Mouse (Mus musculus) neural tube, embryonic 12.5 days (tissue): ENCODE results near the gene Tanc1. TPM values are rescaled to one million over a fixed set of nuclear protein-coding genes. Genes with fewer than 3 reads are reported as not detected.
A peak's percentile ranks its signal among the peaks of the same experiment; 100 is the strongest.

Experiments
- ATAC-seq: fragments of 200-750 bp; cut with Nextera tagmentation; 2 replicates; pipeline ENCODE4 v1.8.0; 2017; ENCODE audit warnings: low read depth, mild to moderate bottlenecking, moderate TSS enrichment, moderate library complexity; ENCODE audit not compliant: low FRiP score
- H3K27ac ChIP-seq: fragments of 300-500 bp; sonication (generic); 2 replicates; pipeline ENCODE4 v1.5.1; 2016
- H3K27me3 ChIP-seq: fragments of 300-500 bp; sonication (generic); replicated peaks from 2 replicates; pipeline ENCODE4 v1.6.1; 2016; ENCODE audit warnings: mild to moderate bottlenecking
- H3K36me3 ChIP-seq: fragments of 300-500 bp; sonication (generic); 2 replicates; pipeline ENCODE4 v1.6.1; 2016; ENCODE audit warnings: mild to moderate bottlenecking
- H3K4me1 ChIP-seq: fragments of 300-500 bp; sonication (generic); 2 replicates; pipeline ENCODE4 v1.6.1; 2016
- H3K4me2 ChIP-seq: fragments of 300-500 bp; sonication (generic); replicated peaks from 2 replicates; pipeline ENCODE4 v1.6.1; 2016; ENCODE audit warnings: mild to moderate bottlenecking
- H3K4me3 ChIP-seq: fragments of 300-500 bp; sonication (generic); 2 replicates; pipeline ENCODE4 v1.5.1; 2016
- H3K9ac ChIP-seq: fragments of 300-500 bp; sonication (generic); 2 replicates; pipeline ENCODE4 v1.6.1; 2016; ENCODE audit warnings: mild to moderate bottlenecking
- H3K9me3 ChIP-seq: fragments of 300-500 bp; sonication (generic); 2 replicates; pipeline ENCODE4 v1.6.1; 2016; ENCODE audit warnings: mild to moderate bottlenecking
- WGBS: fragments of 180-500 bp; shearing (Covaris S2); methylation state at CpG from one replicate; pipeline ENCODE4 v1.1.7; 2016; 5-methylcytosine and 5-hydroxymethylcytosine counted together
- polyA plus RNA-seq: library from polyadenylated mRNA; unstranded; fragments of >200 nt; fragmentation: Nextera tagmentation; extraction: Ambion mirVana; gene quantifications from 2 replicates; pipeline ENCODE4 v1.2.1, GENCODE M21; 2016

Gene Tanc1
- polyA plus RNA-seq, 1 experiment from 2014 or later: 15.9 TPM

DNA sequence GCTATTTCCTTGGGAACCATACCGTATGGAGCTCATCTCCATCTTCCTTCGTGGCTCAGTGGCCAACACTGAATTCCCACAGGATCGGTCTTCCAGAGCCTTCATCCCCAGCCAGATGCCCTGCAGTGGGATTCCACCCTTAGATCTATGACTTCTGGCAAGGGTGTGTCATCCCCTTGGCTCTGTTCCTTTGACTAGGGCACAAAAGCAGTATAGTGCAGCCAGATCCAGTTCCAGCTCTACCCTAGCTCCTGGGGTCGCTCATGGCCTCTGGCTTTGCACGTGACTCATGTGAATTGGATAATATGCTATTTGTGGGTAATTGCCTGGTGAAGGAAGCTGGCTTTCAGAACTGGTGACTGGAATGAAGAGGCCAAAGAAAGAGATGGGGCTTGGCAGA is 126.5 kb downstream of the Tanc1 start:
- WGBS: 86% methylated on average over 5 of the region's 5 CpGs
- Histone ChIP-seq H3K27me3 (no peaks in the 10 kb centered on the region), H3K27ac (no peak overlapping the region), H3K9ac (no peak overlapping the region), H3K4me1 (peaks cover 7% of the 10 kb centered on the region; the same call in 1 of the 2 replicates), H3K4me2 (no peak overlapping the region), H3K9me3 (no peaks in the 10 kb centered on the region), H3K36me3 (no peaks in the 10 kb centered on the region), H3K4me3 (no peak overlapping the region)
- no peak for ATAC-seq

GRCm38 (mm10) chr2:59739036-59739435 is 127.2 kb downstream of the Tanc1 start:
- ATAC-seq: no peak
- Histone ChIP-seq H3K9ac (no peak overlapping the region), H3K4me1 (peaks cover 7% of the 10 kb centered on the region; the same call in 1 of the 2 replicates), H3K36me3 (no peaks in the 10 kb centered on the region), H3K27ac (no peak overlapping the region), H3K4me3 (no peak overlapping the region), H3K9me3 (no peaks in the 10 kb centered on the region), H3K27me3 (no peaks in the 10 kb centered on the region), H3K4me2 (no peak overlapping the region)
- 87% methylated on average over 8 of the region's 8 CpGs for WGBS

GRCm38 (mm10) chr2:59742500-59743116 is 130.8 kb downstream of the Tanc1 start:
- no peaks in the 10 kb centered on the region; the same call in 1 of the 2 replicates for H3K4me1 ChIP-seq
- no peak overlapping the region for H3K27ac ChIP-seq
- ATAC-seq: no peak
- WGBS: 82% methylated on average over 12 of the region's 12 CpGs
- H3K9ac ChIP-seq: no peak overlapping the region
- H3K36me3 ChIP-seq: no peaks in the 10 kb centered on the region
- no peak overlapping the region for H3K4me2 ChIP-seq
- H3K9me3 ChIP-seq: no peaks in the 10 kb centered on the region
- H3K27me3 ChIP-seq: no peaks in the 10 kb centered on the region
- H3K4me3 ChIP-seq: no peak overlapping the region

- no peak overlapping the region for H3K4me3 ChIP-seq
- H3K27ac ChIP-seq: no peak overlapping the region
- no peaks in the 10 kb centered on the region for H3K27me3 ChIP-seq
- no peaks in the 10 kb centered on the region; the same call in 1 of the 2 replicates for H3K4me1 ChIP-seq
- peak; percentile 44; the same call in 1 of the 2 replicates for ATAC-seq
- no peaks in the 10 kb centered on the region for H3K36me3 ChIP-seq
- H3K4me2 ChIP-seq: no peak overlapping the region
- 40% methylated on average over 6 of the region's 6 CpGs for WGBS
- no peaks in the 10 kb centered on the region for H3K9me3 ChIP-seq
- no peak overlapping the region for H3K9ac ChIP-seq
Measured at GRCm38 (mm10) chr2:59745428-59745827, 133.6 kb downstream of the Tanc1 start.

GRCm38 (mm10) chr2:59746070-59746469 is 134.2 kb downstream of the Tanc1 start:
- H3K27ac ChIP-seq: no peak overlapping the region
- H3K27me3 ChIP-seq: no peaks in the 10 kb centered on the region
- H3K36me3 ChIP-seq: no peaks in the 10 kb centered on the region
- no peak overlapping the region for H3K9ac ChIP-seq
- WGBS: 90% methylated on average over 9 of the region's 9 CpGs
- no peaks in the 10 kb centered on the region for H3K9me3 ChIP-seq
- no peak for ATAC-seq
- H3K4me2 ChIP-seq: no peak overlapping the region
- H3K4me1 ChIP-seq: no peaks in the 10 kb centered on the region; the same call in 1 of the 2 replicates
- no peak overlapping the region for H3K4me3 ChIP-seq

- Histone ChIP-seq H3K27me3 (no peaks in the 10 kb centered on the region), H3K4me2 (no peak overlapping the region), H3K9ac (no peak overlapping the region), H3K9me3 (no peaks in the 10 kb centered on the region), H3K4me1 (no peaks in the 10 kb centered on the region), H3K36me3 (no peaks in the 10 kb centered on the region), H3K4me3 (no peak overlapping the region), H3K27ac (no peak overlapping the region)
- 94% methylated on average over 9 of the region's 9 CpGs for WGBS
- no peak for ATAC-seq
Measured at GRCm38 (mm10) chr2:59747757-59748156, 135.9 kb downstream of the Tanc1 start.

- Histone ChIP-seq H3K27me3 (no peaks in the 10 kb centered on the region), H3K4me3 (no peak overlapping the region), H3K4me1 (no peaks in the 10 kb centered on the region), H3K9ac (no peak overlapping the region), H3K9me3 (no peaks in the 10 kb centered on the region), H3K4me2 (no peak overlapping the region), H3K36me3 (no peaks in the 10 kb centered on the region), H3K27ac (no peak overlapping the region)
- ATAC-seq: no peak
- 41% methylated on average over 10 of the region's 10 CpGs for WGBS
Measured at GRCm38 (mm10) chr2:59749371-59749770, 137.5 kb downstream of the Tanc1 start.

DNA sequence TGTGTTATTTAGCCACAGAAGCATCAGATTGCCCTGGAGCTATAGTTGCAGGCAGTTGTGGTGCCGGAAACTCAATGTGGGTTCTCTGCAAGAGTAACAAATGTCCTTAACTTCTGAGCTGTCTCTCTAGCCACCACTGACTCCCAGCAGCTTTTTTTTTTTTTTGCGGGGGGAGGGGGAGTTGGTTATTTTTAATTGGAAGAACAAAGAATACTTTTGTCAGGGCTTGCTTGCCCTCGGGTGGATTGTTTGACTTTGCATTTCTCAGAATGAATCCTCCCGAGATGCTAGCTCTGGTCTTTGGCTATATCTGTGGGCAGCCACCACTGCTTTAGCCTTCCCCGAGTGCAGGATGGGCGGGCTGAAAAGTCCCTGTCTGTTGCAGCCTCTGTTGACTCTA is 139.3 kb downstream of the Tanc1 start:
- Histone ChIP-seq H3K27me3 (no peaks in the 10 kb centered on the region), H3K36me3 (no peaks in the 10 kb centered on the region), H3K9ac (no peak overlapping the region), H3K9me3 (no peaks in the 10 kb centered on the region), H3K4me2 (no peak overlapping the region), H3K4me3 (no peak overlapping the region), H3K27ac (no peak overlapping the region), H3K4me1 (no peaks in the 10 kb centered on the region)
- ATAC-seq: no peak
- WGBS: 76% methylated on average over 6 of the region's 6 CpGs

- Histone ChIP-seq H3K9ac (no peak overlapping the region), H3K27ac (no peak overlapping the region), H3K27me3 (no peaks in the 10 kb centered on the region), H3K4me1 (no peaks in the 10 kb centered on the region), H3K36me3 (no peaks in the 10 kb centered on the region), H3K4me2 (no peak overlapping the region), H3K4me3 (no peak overlapping the region), H3K9me3 (no peaks in the 10 kb centered on the region)
- 79% methylated on average over 7 of the region's 7 CpGs for WGBS
- ATAC-seq: no peak
Measured at GRCm38 (mm10) chr2:59752148-59752547, 140.3 kb downstream of the Tanc1 start.

GRCm38 (mm10) chr2:59752766-59753165 is 140.9 kb downstream of the Tanc1 start:
- no peaks in the 10 kb centered on the region for H3K27me3 ChIP-seq
- H3K4me2 ChIP-seq: no peak overlapping the region
- no peaks in the 10 kb centered on the region for H3K4me1 ChIP-seq
- no peak overlapping the region for H3K4me3 ChIP-seq
- H3K27ac ChIP-seq: no peak overlapping the region
- H3K9me3 ChIP-seq: no peaks in the 10 kb centered on the region
- H3K9ac ChIP-seq: no peak overlapping the region
- WGBS: 88% methylated on average over 5 of the region's 5 CpGs
- no peak for ATAC-seq
- H3K36me3 ChIP-seq: no peaks in the 10 kb centered on the region

GRCm38 (mm10) chr2:59756137-59756753 is 144.4 kb downstream of the Tanc1 start:
- no peak overlapping the region for H3K9ac ChIP-seq
- 84% methylated on average over 13 of the region's 13 CpGs for whole genome bisulfite sequencing
- H3K27me3 ChIP-seq: no peaks in the 10 kb centered on the region
- no peaks in the 10 kb centered on the region for H3K9me3 ChIP-seq
- no peak overlapping the region for H3K27ac ChIP-seq
- H3K4me2 ChIP-seq: no peak overlapping the region
- H3K4me3 ChIP-seq: no peak overlapping the region
- no peaks in the 10 kb centered on the region for H3K36me3 ChIP-seq
- ATAC-seq: no peak
- no peaks in the 10 kb centered on the region; the same call in 1 of the 2 replicates for H3K4me1 ChIP-seq

- Histone ChIP-seq H3K9ac (no peak overlapping the region), H3K4me1 (no peaks in the 10 kb centered on the region; the same call in 1 of the 2 replicates), H3K27me3 (no peaks in the 10 kb centered on the region), H3K4me3 (no peak overlapping the region), H3K36me3 (no peaks in the 10 kb centered on the region), H3K27ac (no peak overlapping the region), H3K9me3 (no peaks in the 10 kb centered on the region), H3K4me2 (no peak overlapping the region)
- WGBS: 78% methylated on average over 6 of the region's 6 CpGs
- 0 out of 2 replicates have a peak, but pooled peaks have one; percentile 48 for ATAC-seq
Measured at GRCm38 (mm10) chr2:59757015-59757414, 145.2 kb downstream of the Tanc1 start.
